Comparison of ENCODE assay signal across 21 mouse cellular contexts in genomic region chr1:61090801-61091200, GRCm38 (mm10).
DNase-seq lines count a peak whose midpoint lies in the region; ATAC-seq and TF ChIP-seq lines count a peak whose summit lies in the region.
"Had no signal": no experiment of that assay in that cellular context is flagged by ENCODE, and none has a peak within 500 bp of the region (broad histone marks: within the 10 kb centered on the region; RNA-seq: fewer than 3 reads in every experiment).

No protein-coding gene starts in this region.

- no peak overlapping the region for H3K4me2 ChIP-seq in forebrain, postnatal 0 days (ENCODE audit: low read depth)
- H3K4me2 ChIP-seq in hindbrain, embryonic 15.5 days, result no peak overlapping the region
- no peak overlapping the region for H3K4me2 ChIP-seq in hindbrain, embryonic 13.5 days
- no peak overlapping the region for H3K4me2 ChIP-seq in midbrain, postnatal 0 days (ENCODE audit: low read depth, low read length, poor library complexity, severe bottlenecking)
- H3K4me2 ChIP-seq in midbrain, embryonic 14.5 days (ENCODE audit: low read length), result no peak overlapping the region
- H3K4me2 ChIP-seq: heart, embryonic 11.5 days had no signal

- no peak overlapping the region for H3K9ac ChIP-seq in forebrain, postnatal 0 days
- no peak overlapping the region for H3K9ac ChIP-seq in hindbrain, embryonic 15.5 days
- H3K9ac ChIP-seq in hindbrain, embryonic 13.5 days, result no peak overlapping the region
- H3K9ac ChIP-seq in midbrain, postnatal 0 days (replicated peaks; ENCODE audit: low read length, poor library complexity, severe bottlenecking), result no peak overlapping the region
- no peak overlapping the region for H3K9ac ChIP-seq in midbrain, embryonic 14.5 days (replicated peaks; ENCODE audit: low read length)

- no peak for ATAC-seq in forebrain, postnatal 0 days
- 0 out of 2 replicates have a peak, but pooled peaks have one; percentile 38 for ATAC-seq in hindbrain, embryonic 15.5 days (ENCODE audit: low FRiP score, low read depth)
- ATAC-seq in hindbrain, embryonic 13.5 days (ENCODE audit: low FRiP score), result no peak
- no peak for ATAC-seq in midbrain, postnatal 0 days (ENCODE audit: low FRiP score)
- ATAC-seq in midbrain, embryonic 14.5 days (ENCODE audit: low FRiP score, low TSS enrichment), result no peak
- ATAC-seq: forebrain, embryonic 16.5 days; hindbrain, embryonic 16.5 days; intestine, postnatal 0 days; Patski had no signal

- H3K4me3 ChIP-seq in forebrain, embryonic 10.5 days, result no peak overlapping the region
- no peak overlapping the region for H3K4me3 ChIP-seq in forebrain, postnatal 0 days (ENCODE audit: low read depth, low read length)
- H3K4me3 ChIP-seq in hindbrain, embryonic 15.5 days, result no peak overlapping the region
- H3K4me3 ChIP-seq in hindbrain, embryonic 13.5 days, result no peak overlapping the region
- no peak overlapping the region for H3K4me3 ChIP-seq in midbrain, postnatal 0 days (ENCODE audit: low read depth, low read length)
- no peak overlapping the region for H3K4me3 ChIP-seq in midbrain, embryonic 14.5 days (replicated peaks; ENCODE audit: low read depth, low read length)
- H3K4me3 ChIP-seq: gastrocnemius, adult 2 months had no signal

- DNase-seq in forebrain, embryonic 10.5 days (ENCODE audit: extremely low spot score, low spot score), result no peak
- no peak for DNase-seq in forebrain, postnatal 0 days
- peak; percentile 25 for DNase-seq in midbrain, postnatal 0 days (ENCODE audit: low spot score)
- DNase-seq in midbrain, embryonic 14.5 days, result no peak
- no peak for DNase-seq in spleen, postnatal 36 days (ENCODE audit: low spot score in 2 of 2)
- no peak for DNase-seq in cerebellum, adult 11 months
- DNase-seq: adrenal gland, adult 2 months; adrenal gland, postnatal 14 days; cerebellum, adult 18-20 months; cerebellum, adult 9-10 months; cerebellum, postnatal 14 days; gastrocnemius, adult 2 months; gastrocnemius, postnatal 14 days; heart, adult 11 months had no signal

- H3K36me3 ChIP-seq in forebrain, embryonic 10.5 days (replicated peaks), result no peaks in the 10 kb centered on the region
- no peaks in the 10 kb centered on the region for H3K36me3 ChIP-seq in forebrain, postnatal 0 days (ENCODE audit: insufficient read depth)
- no peaks in the 10 kb centered on the region for H3K36me3 ChIP-seq in hindbrain, embryonic 15.5 days
- H3K36me3 ChIP-seq in hindbrain, embryonic 13.5 days, result no peaks in the 10 kb centered on the region
- H3K36me3 ChIP-seq in midbrain, postnatal 0 days (ENCODE audit: insufficient read depth, low read length), result no peaks in the 10 kb centered on the region
- H3K36me3 ChIP-seq in midbrain, embryonic 14.5 days (ENCODE audit: control insufficient read depth, insufficient read depth, low read length), result no peaks in the 10 kb centered on the region

- no peaks in the 10 kb centered on the region; the same call in 1 of the 2 replicates for H3K27me3 ChIP-seq in forebrain, embryonic 10.5 days (ENCODE audit: poor library complexity, severe bottlenecking)
- H3K27me3 ChIP-seq in forebrain, postnatal 0 days (ENCODE audit: insufficient read depth, low read length), result no peaks in the 10 kb centered on the region
- H3K27me3 ChIP-seq in hindbrain, embryonic 15.5 days, result no peaks in the 10 kb centered on the region
- no peaks in the 10 kb centered on the region for H3K27me3 ChIP-seq in hindbrain, embryonic 13.5 days
- no peaks in the 10 kb centered on the region for H3K27me3 ChIP-seq in midbrain, postnatal 0 days (ENCODE audit: insufficient read depth, low read length)
- H3K27me3 ChIP-seq in midbrain, embryonic 14.5 days (ENCODE audit: control insufficient read depth, insufficient read depth, low read length), result no peaks in the 10 kb centered on the region
- H3K27me3 ChIP-seq: Patski had no signal

- 0 out of 2 replicates have a peak overlapping the region, but pooled peaks have one; percentile 18 for H3K27ac ChIP-seq in forebrain, embryonic 10.5 days
- H3K27ac ChIP-seq in forebrain, postnatal 0 days (ENCODE audit: low read depth, low read length), result no peak overlapping the region
- H3K27ac ChIP-seq in hindbrain, embryonic 15.5 days (replicated peaks), result no peak overlapping the region
- H3K27ac ChIP-seq in hindbrain, embryonic 13.5 days, result no peak overlapping the region
- no peak overlapping the region for H3K27ac ChIP-seq in midbrain, postnatal 0 days (ENCODE audit: low read depth, low read length)
- no peak overlapping the region for H3K27ac ChIP-seq in midbrain, embryonic 14.5 days (replicated peaks; ENCODE audit: low read depth, low read length)
- H3K27ac ChIP-seq: gastrocnemius, adult 2 months had no signal

- 30% methylated on average over 1 of the region's 1 CpGs for WGBS in forebrain, embryonic 10.5 days
- 19% methylated on average over 1 of the region's 1 CpGs for WGBS in forebrain, postnatal 0 days
- WGBS in hindbrain, embryonic 15.5 days, result 40% methylated on average over 1 of the region's 1 CpGs
- WGBS in hindbrain, embryonic 13.5 days, result 35% methylated on average over 1 of the region's 1 CpGs
- WGBS in midbrain, postnatal 0 days, result 47% methylated on average over 1 of the region's 1 CpGs
- 10% methylated on average over 1 of the region's 1 CpGs for WGBS in midbrain, embryonic 14.5 days

- H3K9me3 ChIP-seq in forebrain, embryonic 10.5 days, result no peaks in the 10 kb centered on the region
- H3K9me3 ChIP-seq in forebrain, postnatal 0 days (ENCODE audit: low read length), result no peaks in the 10 kb centered on the region
- H3K9me3 ChIP-seq in hindbrain, embryonic 15.5 days, result no peaks in the 10 kb centered on the region
- no peaks in the 10 kb centered on the region for H3K9me3 ChIP-seq in hindbrain, embryonic 13.5 days
- H3K9me3 ChIP-seq in midbrain, postnatal 0 days (ENCODE audit: low read length), result no peaks in the 10 kb centered on the region
- no peaks in the 10 kb centered on the region for H3K9me3 ChIP-seq in midbrain, embryonic 14.5 days (ENCODE audit: control insufficient read depth, low read length)

- H3K4me1 ChIP-seq in forebrain, embryonic 10.5 days, result peaks cover 26% of the 10 kb centered on the region
- H3K4me1 ChIP-seq in forebrain, postnatal 0 days (ENCODE audit: insufficient read depth), result no peaks in the 10 kb centered on the region
- no peaks in the 10 kb centered on the region for H3K4me1 ChIP-seq in hindbrain, embryonic 15.5 days (replicated peaks)
- H3K4me1 ChIP-seq in hindbrain, embryonic 13.5 days (replicated peaks), result peaks cover 7% of the 10 kb centered on the region; the same call in 1 of the 2 replicates
- H3K4me1 ChIP-seq in midbrain, postnatal 0 days (ENCODE audit: insufficient read depth, low read length), result no peaks in the 10 kb centered on the region
- 0 out of 2 replicates have a peak, but pooled peaks cover 1% of the 10 kb centered on the region for H3K4me1 ChIP-seq in midbrain, embryonic 14.5 days (ENCODE audit: control insufficient read depth, insufficient read depth, low read length)

- no peak for TF ChIP-seq CTCF in forebrain, postnatal 0 days (IDR thresholded peaks at IDR 0.05; ENCODE audit: low read depth)
- TF ChIP-seq CTCF in midbrain, postnatal 0 days (IDR thresholded peaks at IDR 0.05), result no peak
